Mouse (Mus musculus) splenic B cell, adult 2 months (primary cell): ENCODE measurements at regions not wholly inside any gene's neighbourhood (a gene's known extent, or its start where the extent isn't known, plus 50 kb on each side); places are given as distances from the start of the nearest gene placed in this dataset.
A peak's percentile ranks its signal among the peaks of the same experiment; 100 is the strongest.
"Not testable (repeated sequence)": the region's sequence is repeated elsewhere in the genome, so short reads cannot be mapped to it uniquely, and the experiment has no call there.

Experiments used
- DNase-seq: peaks from one replicate; pipeline ENCODE4 v3.0.0-alpha.2; 2011; ENCODE audit warnings: low read depth, low spot score
- H3K27me3 ChIP-seq: 2 replicates; pipeline ENCODE4 v1.6.1; 2012; ENCODE audit warnings: mild to moderate bottlenecking, low read length, moderate library complexity, mixed read lengths; ENCODE audit not compliant: control insufficient read depth, poor library complexity, insufficient read depth, severe bottlenecking
- H3K36me3 ChIP-seq: 2 replicates; pipeline ENCODE4 v1.6.1; 2012; ENCODE audit warnings: mild to moderate bottlenecking, low read length, moderate library complexity, mixed read lengths; ENCODE audit not compliant: control insufficient read depth, poor library complexity, insufficient read depth, severe bottlenecking

GRCm38 (mm10) chr10:72298824-72299551 is 355.7 kb upstream of the Zwint start:
- no peaks in the 10 kb centered on the region for H3K36me3 ChIP-seq
- H3K27me3 ChIP-seq: no peaks in the 10 kb centered on the region
- DNase-seq: no peak

GRCm38 (mm10) chr10:72309045-72309444 is 345.6 kb upstream of the Zwint start:
- not testable (repeated sequence) for DNase-seq, H3K27me3 ChIP-seq, H3K36me3 ChIP-seq

DNA sequence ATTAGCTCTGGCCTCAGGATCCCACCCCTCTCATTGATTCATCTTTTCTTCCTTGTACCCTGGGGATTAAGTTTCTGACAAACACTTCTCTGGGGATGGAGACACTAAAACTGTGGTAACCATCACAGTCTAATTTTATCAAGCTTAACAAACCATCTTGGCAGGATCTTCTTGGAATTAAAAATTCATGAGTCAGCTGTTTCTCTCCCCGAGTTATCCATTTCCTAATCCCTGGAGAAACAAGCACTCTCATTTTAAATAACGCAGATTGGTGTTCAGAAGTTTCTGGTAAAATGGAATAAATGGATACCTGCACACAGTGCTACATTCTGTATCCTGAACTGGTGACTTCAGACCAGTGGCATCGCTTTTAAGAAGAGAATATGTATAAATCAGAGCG is 336.3 kb upstream of the Zwint start:
- Histone ChIP-seq H3K27me3 (no peaks in the 10 kb centered on the region), H3K36me3 (no peaks in the 10 kb centered on the region)
- DNase-seq: no peak

- Histone ChIP-seq H3K36me3 (no peaks in the 10 kb centered on the region), H3K27me3 (no peaks in the 10 kb centered on the region)
- no peak for DNase-seq
Measured at GRCm38 (mm10) chr10:72320307-72320706, 334.3 kb upstream of the Zwint start.

- no peak for DNase-seq
- Histone ChIP-seq H3K27me3 (no peaks in the 10 kb centered on the region), H3K36me3 (no peaks in the 10 kb centered on the region)
Measured at GRCm38 (mm10) chr10:72326624-72327023, 328.0 kb upstream of the Zwint start.

DNA sequence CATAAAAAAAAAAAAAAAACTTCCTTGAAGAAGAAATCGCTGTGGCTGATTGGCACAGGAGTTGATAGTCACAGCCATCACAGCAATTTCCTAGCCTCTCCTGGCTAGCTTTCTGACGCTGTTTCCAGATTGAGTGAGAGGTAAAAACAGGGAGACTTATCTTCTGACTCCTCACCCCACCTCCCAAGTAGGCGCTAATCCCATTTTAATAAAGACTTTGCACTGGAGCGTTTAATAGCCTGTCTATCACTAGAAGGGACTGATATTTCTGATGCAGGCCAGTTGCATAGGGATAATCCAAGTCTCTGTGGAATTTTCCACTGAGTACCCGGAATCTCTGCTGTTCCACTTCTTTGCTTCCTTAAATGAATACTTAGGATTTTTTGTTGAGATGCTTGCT is 307.4 kb upstream of the Zwint start:
- H3K27me3 ChIP-seq: no peaks in the 10 kb centered on the region
- DNase-seq: no peak
- H3K36me3 ChIP-seq: no peaks in the 10 kb centered on the region; the same call in 1 of the 2 replicates

GRCm38 (mm10) chr10:72347949-72348663 is 306.5 kb upstream of the Zwint start:
- no peaks in the 10 kb centered on the region for H3K27me3 ChIP-seq
- H3K36me3 ChIP-seq: no peaks in the 10 kb centered on the region; the same call in 1 of the 2 replicates
- DNase-seq: peak; percentile 48

DNA sequence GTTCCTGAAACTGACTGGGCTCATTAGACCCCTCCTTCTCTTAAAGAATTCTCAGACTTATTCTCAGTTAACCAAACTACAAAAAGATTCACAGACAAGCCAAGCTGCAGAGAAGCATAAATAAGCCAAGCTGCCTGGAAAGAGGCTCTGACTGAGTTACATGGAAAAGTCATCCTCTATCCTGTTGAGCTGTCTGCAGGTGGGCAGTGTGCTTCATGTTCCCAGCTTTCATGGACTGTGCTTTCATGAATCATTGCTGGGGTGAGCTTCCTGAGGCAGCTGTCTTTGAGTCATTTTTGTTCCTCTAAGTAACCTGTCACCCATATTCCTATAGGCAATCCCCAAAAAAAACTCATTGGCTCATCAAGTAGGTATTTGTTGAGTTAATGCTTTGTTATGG is 301.8 kb upstream of the Zwint start:
- no peaks in the 10 kb centered on the region for H3K27me3 ChIP-seq
- H3K36me3 ChIP-seq: no peaks in the 10 kb centered on the region; the same call in 1 of the 2 replicates
- DNase-seq: no peak

- DNase-seq: no peak
- Histone ChIP-seq H3K27me3 (no peaks in the 10 kb centered on the region), H3K36me3 (no peaks in the 10 kb centered on the region; the same call in 1 of the 2 replicates)
Measured at GRCm38 (mm10) chr10:72353515-72353914, 301.1 kb upstream of the Zwint start.

DNA sequence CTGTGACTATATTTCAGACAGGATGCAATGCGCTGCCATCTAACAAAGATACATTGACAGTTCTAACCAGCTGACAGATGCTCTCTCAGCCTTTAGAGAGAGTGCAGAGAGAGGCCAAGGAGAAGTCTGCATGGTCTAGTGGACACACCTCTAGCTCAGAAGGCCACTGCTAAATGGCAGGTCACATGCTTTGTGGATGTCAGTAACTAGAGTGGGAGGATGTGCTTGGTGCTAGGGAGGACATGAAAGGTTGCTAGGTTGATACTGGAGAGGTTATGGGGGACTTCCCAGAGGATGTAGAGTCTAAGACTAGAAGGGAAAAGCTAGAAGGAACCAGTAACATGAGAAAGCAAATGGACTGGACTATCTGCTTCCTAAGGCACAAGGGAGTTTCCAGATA is 271.3 kb upstream of the Zwint start:
- DNase-seq: no peak
- no peaks in the 10 kb centered on the region for H3K27me3 ChIP-seq
- no peaks in the 10 kb centered on the region for H3K36me3 ChIP-seq

GRCm38 (mm10) chr10:72384826-72385225 is 269.8 kb upstream of the Zwint start:
- no peak for DNase-seq
- H3K27me3 ChIP-seq: no peaks in the 10 kb centered on the region
- H3K36me3 ChIP-seq: no peaks in the 10 kb centered on the region

DNA sequence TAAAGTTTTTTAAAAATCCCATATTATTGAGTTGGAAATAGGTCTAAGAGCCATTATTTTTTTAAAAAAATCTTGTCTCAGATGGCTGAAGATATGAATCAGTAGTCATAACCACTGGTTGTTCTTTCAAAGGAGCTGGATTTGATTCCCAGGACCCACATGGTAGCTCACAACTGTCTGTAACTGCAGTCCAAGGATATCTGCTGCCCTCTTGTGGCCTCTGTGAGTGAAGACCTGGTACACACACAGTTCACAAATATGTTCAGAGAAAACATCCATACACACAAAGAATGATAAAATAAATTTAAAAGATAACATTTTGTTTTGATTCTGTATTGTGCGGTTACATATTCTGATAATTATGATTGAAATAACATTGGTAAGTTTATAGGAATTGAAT is 263.2 kb upstream of the Zwint start:
- no peaks in the 10 kb centered on the region for H3K27me3 ChIP-seq
- peak; percentile 2 for DNase-seq

DNA sequence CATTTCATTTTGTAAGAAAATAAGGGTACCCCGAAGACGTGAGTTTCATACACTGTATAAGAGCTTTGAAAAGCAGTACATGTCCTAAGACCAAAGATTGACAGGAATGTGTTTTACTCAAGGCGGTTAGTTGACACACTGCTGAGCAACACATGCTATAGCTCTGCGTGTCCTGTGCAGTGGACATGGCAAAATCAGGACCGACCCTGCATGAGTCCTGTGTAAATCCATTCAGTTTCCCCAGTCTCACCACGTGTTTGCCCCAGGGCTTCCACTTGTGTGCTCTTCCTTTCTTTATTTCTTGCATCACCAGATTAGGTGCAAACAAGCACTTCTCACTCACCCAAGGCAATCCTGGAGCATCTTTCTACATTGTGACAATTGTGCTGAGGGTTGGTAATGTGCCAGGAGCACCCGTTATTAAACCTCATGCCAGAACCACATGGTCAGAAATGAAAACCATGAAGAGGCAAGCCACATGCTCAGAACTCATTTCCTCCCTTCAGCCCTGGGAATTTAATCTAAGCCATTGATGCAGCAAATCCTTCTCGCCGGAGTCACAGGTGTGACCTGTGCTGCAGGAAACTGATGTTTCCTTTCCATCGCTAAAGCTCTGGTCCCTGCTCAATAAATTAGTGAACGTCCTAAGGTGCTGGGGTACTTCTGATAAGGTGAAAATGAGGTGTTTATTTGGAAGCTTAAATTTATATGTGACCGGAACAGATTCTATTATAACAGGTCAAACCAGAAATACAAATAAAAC is 261.2 kb upstream of the Zwint start:
- Histone ChIP-seq H3K36me3 (no peaks in the 10 kb centered on the region), H3K27me3 (no peaks in the 10 kb centered on the region)
- DNase-seq: no peak

More for the DNA sequence above, 263.2 kb upstream of the Zwint start:
- no peaks in the 10 kb centered on the region for H3K36me3 ChIP-seq

DNA sequence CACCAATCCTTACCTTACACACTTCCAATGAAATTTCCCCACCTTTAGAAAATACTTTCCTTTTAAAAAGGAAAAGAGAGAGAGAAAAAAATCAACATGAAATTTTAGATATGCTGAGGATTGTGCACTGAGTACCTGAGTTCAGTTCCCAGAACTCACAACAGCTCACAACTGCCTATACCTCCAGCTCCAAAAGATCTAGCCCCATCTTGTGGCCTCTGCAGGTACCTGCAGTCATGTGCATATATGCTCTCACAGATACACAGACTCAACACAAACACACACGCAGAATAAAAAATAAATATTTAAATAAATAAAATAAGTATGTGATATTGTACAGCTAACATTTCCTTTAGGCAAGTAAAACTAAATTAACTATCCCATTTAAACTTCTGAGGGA is 260.3 kb upstream of the Zwint start:
- Histone ChIP-seq H3K36me3 (no peaks in the 10 kb centered on the region), H3K27me3 (no peaks in the 10 kb centered on the region)
- no peak for DNase-seq

DNA sequence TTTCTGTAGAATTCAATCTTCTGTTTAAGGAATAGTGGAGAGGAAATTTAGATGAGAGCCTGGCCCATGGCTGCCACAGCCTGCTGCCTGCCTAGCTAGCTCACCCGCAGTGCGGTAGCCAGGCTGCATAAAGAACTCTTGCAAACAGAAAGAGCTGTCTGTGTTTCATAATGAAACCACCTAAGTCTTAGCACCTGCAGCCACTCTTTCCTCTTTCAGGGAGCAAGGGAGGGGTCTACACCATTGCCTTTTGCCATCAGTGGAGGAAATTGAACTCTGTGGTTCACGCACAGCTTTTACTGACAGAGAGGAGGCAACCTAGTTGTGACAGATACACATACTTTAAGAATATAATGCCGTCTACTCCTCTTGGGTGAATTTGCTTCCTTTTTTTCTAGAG is 251.4 kb upstream of the Zwint start:
- Histone ChIP-seq H3K36me3 (no peaks in the 10 kb centered on the region), H3K27me3 (no peaks in the 10 kb centered on the region)
- no peak for DNase-seq
